Mouse (Mus musculus): ENCODE data around the gene Snrnp48. TPM values are rescaled to one million over a fixed set of nuclear protein-coding genes. Genes with fewer than 3 reads are reported as not detected.

The Snrnp48 gene
- total and polyA plus RNA-seq, 2 experiments = 12.8 to 17.7 TPM

DNA sequence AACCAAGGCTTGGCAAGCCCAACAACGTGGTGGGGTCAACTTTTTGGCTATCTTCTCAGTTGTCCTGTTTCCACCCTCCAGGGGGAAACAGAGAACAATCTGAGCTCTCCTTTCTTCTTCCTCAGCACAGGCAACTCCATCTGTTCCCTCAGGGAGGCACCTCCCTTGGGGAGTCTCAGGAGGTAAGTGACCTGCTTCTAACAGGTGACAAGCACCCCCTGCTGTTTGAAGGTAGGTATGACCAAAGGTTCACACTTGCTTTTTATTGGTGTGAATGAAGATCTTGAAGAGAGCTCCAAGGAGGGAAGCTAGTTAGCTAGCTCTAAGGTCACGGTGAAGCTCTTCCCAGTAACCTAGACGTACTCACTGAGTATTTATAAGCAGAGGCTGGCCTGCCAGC lies 30.6 kb downstream of the Snrnp48 start:
- TF ChIP-seq CTCF (IDR thresholded peaks at IDR 0.05; ENCODE audit: low read depth, low read length) (peak; percentile 11; the same call in 1 of the 2 replicates), POLR2A (IDR thresholded peaks at IDR 0.05; ENCODE audit: extremely low read depth, insufficient read depth, low read length) (no peak)
- H3K27me3 ChIP-seq (ENCODE audit: control insufficient read depth, insufficient read depth, low read length) = no peaks in the 10 kb centered on the region
- peak; percentile 29 for DNase-seq (ENCODE audit: extremely low read depth, low read depth, low spot score)
- H3K79me2 ChIP-seq (ENCODE audit: control insufficient read depth, insufficient read depth, low read length) = no peaks in the 10 kb centered on the region
- no peak overlapping the region for H3K27ac ChIP-seq (replicated peaks; ENCODE audit: insufficient read depth, low read depth, low read length)
- no peak overlapping the region for H3K4me3 ChIP-seq (ENCODE audit: insufficient read depth, low read depth, low read length)
- H3K9ac ChIP-seq (ENCODE audit: low read depth, low read length) = no peak overlapping the region
- no peaks in the 10 kb centered on the region for H3K36me3 ChIP-seq (ENCODE audit: control insufficient read depth, insufficient read depth, low read length)
- 73% methylated on average over 3 of the region's 3 CpGs for WGBS
- no peaks in the 10 kb centered on the region for H3K4me1 ChIP-seq (ENCODE audit: control insufficient read depth, insufficient read depth, low read length)

DNA sequence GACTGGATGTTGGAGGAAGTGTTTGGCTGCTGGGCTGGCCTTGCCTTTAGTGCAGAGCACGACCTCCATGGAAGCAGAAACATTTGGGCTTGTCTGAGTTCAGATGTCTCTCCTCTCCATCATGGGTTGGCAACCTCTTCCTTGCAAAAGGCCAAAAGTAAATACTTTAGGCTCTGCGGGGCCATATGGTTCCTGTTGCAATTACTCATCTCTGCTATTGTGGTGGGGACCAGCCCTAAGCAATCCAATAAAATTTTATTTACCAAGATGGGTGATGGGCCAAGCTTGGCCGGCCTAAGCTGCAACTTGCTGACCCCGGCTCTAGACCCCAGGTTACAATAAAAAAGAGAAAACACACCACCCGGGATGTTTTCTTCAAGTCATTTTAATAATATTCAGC lies 43.4 kb downstream of the Snrnp48 start:
- Histone ChIP-seq H3K79me2 (ENCODE audit: control insufficient read depth, insufficient read depth, low read length) (no peaks in the 10 kb centered on the region), H3K4me3 (ENCODE audit: insufficient read depth, low read depth, low read length) (no peak overlapping the region), H3K9ac (ENCODE audit: low read depth, low read length) (no peak overlapping the region), H3K27me3 (ENCODE audit: control insufficient read depth, insufficient read depth, low read length) (no peaks in the 10 kb centered on the region), H3K27ac (replicated peaks; ENCODE audit: insufficient read depth, low read depth, low read length) (no peak overlapping the region), H3K4me1 (ENCODE audit: control insufficient read depth, insufficient read depth, low read length) (no peaks in the 10 kb centered on the region), H3K36me3 (ENCODE audit: control insufficient read depth, insufficient read depth, low read length) (no peaks in the 10 kb centered on the region)
- 69% methylated on average over 5 of the region's 5 CpGs for WGBS
- DNase-seq (ENCODE audit: extremely low read depth, low read depth, low spot score) = no peak
- TF ChIP-seq CTCF (IDR thresholded peaks at IDR 0.05; ENCODE audit: low read depth, low read length) = no peak
- TF ChIP-seq POLR2A (IDR thresholded peaks at IDR 0.05; ENCODE audit: extremely low read depth, insufficient read depth, low read length) = no peak

DNA sequence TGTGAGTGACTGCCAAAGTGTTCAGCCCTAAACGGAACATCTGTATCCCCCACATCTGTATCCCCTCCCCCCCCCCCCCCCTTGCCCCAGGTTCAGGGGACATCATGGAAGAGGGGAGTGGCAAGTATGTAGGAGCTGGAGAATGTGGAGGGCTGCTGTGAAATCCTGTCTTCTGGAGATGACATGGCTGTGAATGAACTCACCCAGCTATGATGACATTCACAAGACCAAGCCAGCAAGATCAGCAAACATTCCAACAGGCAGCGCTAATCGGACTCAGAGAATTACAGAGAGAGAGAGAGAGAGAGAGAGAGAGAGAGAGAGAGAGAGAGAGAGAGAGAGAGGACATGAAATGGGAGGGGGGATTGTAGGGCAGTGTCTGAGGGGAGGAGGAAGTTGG lies 46.5 kb downstream of the Snrnp48 start:
- 44% methylated on average over 3 of the region's 3 CpGs for WGBS
- no peaks in the 10 kb centered on the region for H3K36me3 ChIP-seq (ENCODE audit: control insufficient read depth, insufficient read depth, low read length)
- no peak for TF ChIP-seq POLR2A (IDR thresholded peaks at IDR 0.05; ENCODE audit: extremely low read depth, insufficient read depth, low read length)
- no peak for TF ChIP-seq CTCF (IDR thresholded peaks at IDR 0.05; ENCODE audit: low read depth, low read length)
- H3K79me2 ChIP-seq (ENCODE audit: control insufficient read depth, insufficient read depth, low read length) = no peaks in the 10 kb centered on the region
- H3K4me1 ChIP-seq (ENCODE audit: control insufficient read depth, insufficient read depth, low read length) = no peaks in the 10 kb centered on the region
- H3K27me3 ChIP-seq (ENCODE audit: control insufficient read depth, insufficient read depth, low read length) = no peaks in the 10 kb centered on the region
- no peak overlapping the region for H3K9ac ChIP-seq (ENCODE audit: low read depth, low read length)
- no peak for DNase-seq (ENCODE audit: extremely low read depth, low read depth, low spot score)
- H3K4me3 ChIP-seq (ENCODE audit: insufficient read depth, low read depth, low read length) = no peak overlapping the region
- no peak overlapping the region for H3K27ac ChIP-seq (replicated peaks; ENCODE audit: insufficient read depth, low read depth, low read length)

DNA sequence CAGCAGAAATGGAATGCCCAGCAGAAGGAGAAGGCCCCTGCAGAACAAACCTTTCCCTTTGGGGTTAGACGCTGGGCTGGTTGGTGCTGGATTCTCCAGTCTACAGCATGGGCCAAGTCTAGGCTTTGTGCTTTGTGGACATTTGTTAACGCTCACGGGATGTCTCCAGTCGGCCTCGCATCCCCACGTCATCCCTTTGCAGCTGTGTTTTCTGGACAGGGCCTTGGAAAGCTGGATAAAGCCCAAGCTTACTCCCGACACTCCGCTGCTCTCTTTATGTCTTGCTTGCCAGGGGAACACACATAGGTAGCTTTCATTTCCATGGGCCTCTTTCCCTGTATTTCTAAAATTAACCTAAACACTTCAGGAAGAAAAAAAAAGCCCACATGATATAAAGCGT lies 49.0 kb downstream of the Snrnp48 start:
- H3K79me2 ChIP-seq (ENCODE audit: control insufficient read depth, insufficient read depth, low read length) = no peaks in the 10 kb centered on the region
- DNase-seq (ENCODE audit: extremely low read depth, low read depth, low spot score) = no peak
- H3K4me1 ChIP-seq (ENCODE audit: control insufficient read depth, insufficient read depth, low read length) = no peaks in the 10 kb centered on the region
- H3K27ac ChIP-seq (replicated peaks; ENCODE audit: insufficient read depth, low read depth, low read length) = no peak overlapping the region
- H3K4me3 ChIP-seq (ENCODE audit: insufficient read depth, low read depth, low read length) = no peak overlapping the region
- H3K36me3 ChIP-seq (ENCODE audit: control insufficient read depth, insufficient read depth, low read length) = no peaks in the 10 kb centered on the region
- TF ChIP-seq POLR2A (IDR thresholded peaks at IDR 0.05; ENCODE audit: extremely low read depth, insufficient read depth, low read length) = no peak
- TF ChIP-seq CTCF (IDR thresholded peaks at IDR 0.05; ENCODE audit: low read depth, low read length) = no peak
- H3K27me3 ChIP-seq (ENCODE audit: control insufficient read depth, insufficient read depth, low read length) = no peaks in the 10 kb centered on the region
- H3K9ac ChIP-seq (ENCODE audit: low read depth, low read length) = no peak overlapping the region
- 90% methylated on average over 9 of the region's 9 CpGs for WGBS

DNA sequence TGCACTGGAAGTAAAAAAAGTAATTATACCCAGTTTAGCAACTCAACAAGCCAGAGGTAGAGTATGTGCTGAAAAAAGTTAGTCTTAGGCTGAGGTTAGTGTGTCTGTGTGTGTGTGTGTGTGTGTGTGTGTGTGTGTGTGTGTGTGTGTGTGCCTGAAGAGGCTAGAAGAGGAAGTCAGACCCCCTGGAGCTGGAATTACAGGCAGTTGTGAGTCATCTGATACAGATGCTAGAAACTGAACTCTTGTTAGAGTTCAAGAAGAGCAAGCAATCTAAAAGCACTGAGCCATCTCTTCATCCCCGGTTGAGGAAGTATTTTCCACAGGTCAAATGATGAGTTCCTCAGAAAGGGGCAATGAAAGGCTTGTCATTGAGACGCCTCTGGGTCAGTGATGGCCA lies 54.2 kb downstream of the Snrnp48 start:
- no peak overlapping the region for H3K27ac ChIP-seq (replicated peaks; ENCODE audit: insufficient read depth, low read depth, low read length)
- H3K4me1 ChIP-seq (ENCODE audit: control insufficient read depth, insufficient read depth, low read length) = no peaks in the 10 kb centered on the region
- no peaks in the 10 kb centered on the region for H3K27me3 ChIP-seq (ENCODE audit: control insufficient read depth, insufficient read depth, low read length)
- H3K36me3 ChIP-seq (ENCODE audit: control insufficient read depth, insufficient read depth, low read length) = no peaks in the 10 kb centered on the region
- TF ChIP-seq POLR2A (IDR thresholded peaks at IDR 0.05; ENCODE audit: extremely low read depth, insufficient read depth, low read length) (no peak), CTCF (IDR thresholded peaks at IDR 0.05; ENCODE audit: low read depth, low read length) (no peak)
- DNase-seq (ENCODE audit: extremely low read depth, low read depth, low spot score) = no peak
- H3K4me3 ChIP-seq (ENCODE audit: insufficient read depth, low read depth, low read length) = no peak overlapping the region
- no peaks in the 10 kb centered on the region for H3K79me2 ChIP-seq (ENCODE audit: control insufficient read depth, insufficient read depth, low read length)
- 89% methylated on average over 2 of the region's 2 CpGs for WGBS
- H3K9ac ChIP-seq (ENCODE audit: low read depth, low read length) = no peak overlapping the region

DNA sequence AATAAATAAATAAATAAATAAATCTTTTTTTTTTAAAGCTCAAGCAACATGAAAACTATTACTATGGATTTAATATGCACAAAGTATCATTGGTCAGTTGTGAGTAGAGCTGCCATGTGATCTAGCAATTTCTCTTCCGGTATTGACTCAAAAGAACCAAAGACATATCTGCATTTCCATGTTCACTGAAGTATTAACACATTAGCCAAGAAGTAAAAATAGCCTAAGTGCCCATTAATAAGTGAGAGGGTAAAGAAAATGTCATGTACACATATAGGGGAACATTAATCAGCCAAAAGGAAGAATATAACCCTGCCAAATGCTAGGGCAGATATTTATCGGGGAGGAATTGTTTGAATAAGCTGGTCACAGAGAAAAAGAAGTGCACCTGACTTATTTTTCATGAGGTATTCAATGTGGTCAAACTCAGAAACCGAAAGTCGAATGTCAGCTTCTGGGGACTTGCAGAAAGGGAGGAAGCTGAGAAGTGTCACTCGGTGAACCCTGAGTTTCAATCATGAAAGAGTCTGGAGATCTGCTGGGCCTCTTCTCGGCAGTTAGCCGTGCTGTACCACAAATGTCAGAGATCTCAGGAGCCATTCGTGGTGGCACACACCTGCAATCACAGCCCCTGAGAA lies 64.4 kb downstream of the Snrnp48 start:
- no peak for DNase-seq (ENCODE audit: extremely low read depth, low read depth, low spot score)
- WGBS = 85% methylated on average over 8 of the region's 8 CpGs
- H3K27ac ChIP-seq (replicated peaks; ENCODE audit: insufficient read depth, low read depth, low read length) = no peak overlapping the region

More for the DNA sequence above, 64.4 kb downstream of the Snrnp48 start:
- no peak overlapping the region for H3K4me3 ChIP-seq (ENCODE audit: insufficient read depth, low read depth, low read length)
- H3K27me3 ChIP-seq (ENCODE audit: control insufficient read depth, insufficient read depth, low read length) = no peaks in the 10 kb centered on the region
- no peaks in the 10 kb centered on the region for H3K4me1 ChIP-seq (ENCODE audit: control insufficient read depth, insufficient read depth, low read length)
- H3K79me2 ChIP-seq (ENCODE audit: control insufficient read depth, insufficient read depth, low read length) = no peaks in the 10 kb centered on the region
- no peak overlapping the region for H3K9ac ChIP-seq (ENCODE audit: low read depth, low read length)
- no peaks in the 10 kb centered on the region for H3K36me3 ChIP-seq (ENCODE audit: control insufficient read depth, insufficient read depth, low read length)
- no peak for TF ChIP-seq POLR2A (IDR thresholded peaks at IDR 0.05; ENCODE audit: extremely low read depth, insufficient read depth, low read length)
- no peak for TF ChIP-seq CTCF (IDR thresholded peaks at IDR 0.05; ENCODE audit: low read depth, low read length)
